Mouse (Mus musculus) megakaryocyte-erythroid progenitor cell, adult 5-6 weeks (primary cell): ENCODE data around the gene Gm15085. TPM values are rescaled to one million over a fixed set of nuclear protein-coding genes. Genes with fewer than 3 reads are reported as not detected.
"Not testable (repeated sequence)": the region's sequence is repeated elsewhere in the genome, so short reads cannot be mapped to it uniquely, and the experiment has no call there.

ENCODE experiments used
- ATAC-seq: replicated peaks from 2 replicates; pipeline ENCODE4 v1.8.0; 2016; ENCODE audit warnings: mild to moderate bottlenecking, inconsistent platforms; ENCODE audit not compliant: severe bottlenecking, poor library complexity, low FRiP score, low TSS enrichment
- total RNA-seq, 2 experiments: library from RNA; stranded (forward) in 1 of 2; stranded (reverse) in 1 of 2; fragments of 200-1000, 215-1000 nt in 1 of 2; fragments of >200 nt in 1 of 2; fragmentation: Nextera tagmentation in 1 of 2; gene quantifications; 2 replicates each; pipeline ENCODE4 v1.2.3; 2014 to 2017

Gm15085 gene
- total RNA-seq (2014; fragmentation: Nextera tagmentation) (not detected in 2 replicates), total RNA-seq (2017) (not detected in 2 replicates)

- ATAC-seq: not testable (repeated sequence)
Observed at GRCm38 (mm10) chrX:149447317-149447716, at the start of gene Gm15085. Gene Gm15085 (plus strand): TSS chrX:149447617.

Other genes with a start within 250 kb of the Gm15085 start
- not detected in 2 replicates for gene Gm15093, start 175.2 kb upstream of the Gm15085 start, total RNA-seq (2014; fragmentation: Nextera tagmentation)
- not detected in 2 replicates for gene Gm15093, start 175.2 kb upstream of the Gm15085 start, total RNA-seq (2017)
- not detected in 2 replicates for gene Gm10439, start 147.0 kb downstream of the Gm15085 start, total RNA-seq (2014; fragmentation: Nextera tagmentation)
- gene Gm10439, start 147.0 kb downstream of the Gm15085 start, total RNA-seq (2017): not detected in 2 replicates